Mouse (Mus musculus): ENCODE data around the gene Acbd4. TPM values are rescaled to one million over a fixed set of nuclear protein-coding genes. Genes with fewer than 3 reads are reported as not detected.

The Acbd4 gene
- polyA plus RNA-seq, 1 experiment from 2014 or later: 10.1 TPM

DNA sequence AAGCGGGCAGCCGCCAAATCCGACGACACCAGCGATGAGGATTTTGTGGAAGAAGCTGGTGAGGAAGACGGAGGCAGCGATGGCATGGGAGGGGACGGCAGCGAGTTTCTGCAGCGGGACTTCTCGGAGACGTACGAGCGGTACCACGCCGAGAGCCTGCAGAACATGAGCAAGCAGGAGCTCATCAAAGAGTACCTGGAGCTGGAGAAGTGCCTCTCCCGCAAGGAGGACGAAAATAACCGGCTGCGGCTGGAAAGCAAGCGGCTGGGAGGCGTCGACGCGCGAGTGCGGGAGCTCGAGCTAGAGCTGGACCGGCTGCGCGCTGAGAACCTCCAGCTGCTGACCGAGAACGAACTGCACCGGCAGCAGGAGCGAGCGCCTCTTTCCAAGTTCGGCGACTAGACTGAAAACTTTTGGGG, 16.1 kb downstream of the Acbd4 start:
- Histone ChIP-seq H3K27me3 (replicated peaks; ENCODE audit: low read depth, poor library complexity, severe bottlenecking) (peaks cover 18% of the 10 kb centered on the region), H3K4me3 (peak overlapping the region; percentile 76), H3K9me3 (no peaks in the 10 kb centered on the region), H3K36me3 (replicated peaks) (no peaks in the 10 kb centered on the region), H3K27ac (replicated peaks) (peak overlapping the region; percentile 96), H3K4me1 (peaks cover 42% of the 10 kb centered on the region)
- under 1% methylated on average over 38 of the region's 38 CpGs for WGBS
- peak; percentile 64 for DNase-seq (ENCODE audit: low spot score)

DNA sequence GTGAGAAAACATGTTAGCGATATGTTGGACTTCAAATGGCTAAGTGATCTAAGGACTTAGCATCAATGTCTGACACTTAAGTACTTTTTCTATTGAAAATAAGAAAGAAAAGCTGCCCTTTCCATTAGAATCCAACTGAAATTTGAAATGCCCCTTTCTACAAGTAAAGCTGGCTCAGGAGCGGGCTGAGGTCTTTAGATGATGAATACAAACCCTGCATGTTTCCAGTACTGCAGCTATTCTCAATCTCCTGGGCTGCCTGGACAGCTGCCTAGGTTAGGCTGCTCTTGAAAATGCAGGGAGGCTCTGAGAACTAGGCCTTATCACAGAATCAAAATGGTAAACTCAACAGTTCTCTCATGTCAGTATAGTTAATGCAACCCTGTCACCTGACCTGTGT, 17.4 kb downstream of the Acbd4 start:
- DNase-seq (ENCODE audit: low spot score): no peak
- H3K4me1 ChIP-seq: peaks cover 37% of the 10 kb centered on the region
- H3K9me3 ChIP-seq: no peaks in the 10 kb centered on the region
- peak overlapping the region; percentile 76; the same call in 1 of the 2 replicates for H3K4me3 ChIP-seq
- no peaks in the 10 kb centered on the region for H3K36me3 ChIP-seq (replicated peaks)
- WGBS: 87% methylated on average over 2 of the region's 2 CpGs
- no peak overlapping the region for H3K27ac ChIP-seq (replicated peaks)
- peaks cover 6% of the 10 kb centered on the region for H3K27me3 ChIP-seq (replicated peaks; ENCODE audit: low read depth, poor library complexity, severe bottlenecking)

DNA sequence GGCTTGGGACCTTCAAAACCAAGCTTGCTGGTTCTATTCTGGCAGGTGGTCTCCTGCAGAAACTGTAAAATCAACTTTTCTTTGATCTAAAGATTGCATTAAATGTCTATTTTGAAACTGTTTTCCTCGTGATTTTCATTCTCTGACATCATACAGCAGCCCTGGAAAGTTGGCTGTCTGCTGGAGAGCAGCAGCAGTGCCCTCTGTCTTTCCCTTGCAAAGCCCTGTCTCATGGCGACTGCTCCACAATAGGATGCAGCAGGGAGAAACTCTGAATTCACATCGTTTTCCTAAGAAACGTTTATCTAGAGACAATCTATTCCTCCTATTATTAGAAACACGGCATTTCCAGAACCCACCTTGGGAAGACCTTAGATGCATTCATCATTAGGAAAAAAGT, 18.1 kb downstream of the Acbd4 start:
- DNase-seq (ENCODE audit: low spot score): no peak
- WGBS: 62% methylated on average over 5 of the region's 5 CpGs

DNA sequence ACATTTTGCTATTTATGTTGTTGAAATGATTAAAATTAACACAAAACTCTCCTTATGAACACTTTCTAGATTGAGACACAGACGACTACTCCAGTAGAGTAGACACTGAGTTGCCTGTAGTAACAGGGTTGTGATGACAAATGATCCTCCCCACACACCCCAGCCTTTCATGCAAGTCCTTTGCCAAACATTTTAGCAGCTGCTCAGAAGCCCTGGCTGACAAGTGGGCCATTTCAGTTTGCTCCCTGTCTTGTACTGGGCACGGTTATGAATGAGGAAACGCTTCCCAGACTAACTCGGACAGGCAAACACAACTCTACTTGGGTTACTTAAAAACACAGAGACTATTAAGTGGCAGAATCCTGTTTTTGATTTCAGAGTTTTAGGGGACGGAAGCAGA, 18.8 kb downstream of the Acbd4 start:
- no peaks in the 10 kb centered on the region for H3K36me3 ChIP-seq (replicated peaks)
- H3K27me3 ChIP-seq (replicated peaks; ENCODE audit: low read depth, poor library complexity, severe bottlenecking): 0 out of 2 replicates have a peak, but pooled peaks cover 4% of the 10 kb centered on the region
- DNase-seq (ENCODE audit: low spot score): no peak
- H3K4me3 ChIP-seq: no peak overlapping the region
- peaks cover 28% of the 10 kb centered on the region for H3K4me1 ChIP-seq
- H3K27ac ChIP-seq (replicated peaks): no peak overlapping the region
- WGBS: 79% methylated on average over 5 of the region's 5 CpGs
- H3K9me3 ChIP-seq: no peaks in the 10 kb centered on the region

More for the DNA sequence above, 18.1 kb downstream of the Acbd4 start:
- Histone ChIP-seq H3K27me3 (replicated peaks; ENCODE audit: low read depth, poor library complexity, severe bottlenecking) (0 out of 2 replicates have a peak, but pooled peaks cover 4% of the 10 kb centered on the region), H3K4me1 (peaks cover 34% of the 10 kb centered on the region), H3K4me3 (no peak overlapping the region), H3K36me3 (replicated peaks) (no peaks in the 10 kb centered on the region), H3K27ac (replicated peaks) (no peak overlapping the region), H3K9me3 (no peaks in the 10 kb centered on the region)

DNA sequence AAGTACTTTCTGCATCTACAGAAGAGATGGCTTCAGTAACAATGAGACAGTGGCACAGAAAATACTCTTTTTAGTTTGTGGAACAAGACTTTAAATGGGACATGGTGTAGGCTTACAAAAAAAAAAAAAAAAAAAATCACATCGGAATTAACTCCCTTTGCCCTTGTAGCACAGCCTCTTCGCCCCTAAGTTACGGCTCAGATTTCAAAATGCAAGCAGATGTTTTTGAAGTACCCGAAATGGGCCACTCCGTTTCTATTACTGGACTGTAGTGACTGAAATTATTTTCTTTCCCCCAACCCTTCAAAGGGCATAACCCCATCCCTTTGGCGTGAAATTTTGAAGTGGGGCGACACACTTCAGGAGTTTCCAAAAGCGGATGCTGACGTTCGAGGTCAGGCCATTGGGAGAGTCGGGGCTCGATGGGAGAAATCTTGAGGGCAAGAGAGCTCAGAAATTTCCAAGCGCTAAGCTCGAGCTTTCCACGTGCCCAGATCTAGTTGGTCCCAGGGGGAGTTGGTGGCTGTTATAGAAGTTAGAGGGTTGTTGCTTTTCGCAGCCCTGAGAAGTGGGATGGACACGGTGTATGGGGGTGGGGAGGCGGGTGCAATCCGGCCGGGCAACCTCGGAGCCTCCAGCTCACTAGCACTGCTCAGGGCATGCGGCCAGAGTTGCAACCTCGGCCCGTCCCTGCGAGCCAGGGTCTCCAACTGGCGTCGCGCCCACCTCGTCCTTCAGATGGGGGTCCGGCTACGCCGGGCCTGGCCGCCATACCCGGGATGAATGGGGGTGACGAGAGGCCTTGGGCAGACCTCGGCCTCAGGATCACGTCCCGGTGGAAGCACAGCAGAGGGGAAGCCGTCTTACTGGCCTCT, 30.5 kb downstream of the Acbd4 start, which contains the start of gene Hexim2:
Gene Hexim2, plus strand, starts transcription at position 729 of the 875 bp plus-strand sequence.
- no peaks in the 10 kb centered on the region for H3K9me3 ChIP-seq
- H3K27me3 ChIP-seq (replicated peaks; ENCODE audit: low read depth, poor library complexity, severe bottlenecking): no peaks in the 10 kb centered on the region
- peaks cover 41% of the 10 kb centered on the region for H3K4me1 ChIP-seq
- H3K27ac ChIP-seq (replicated peaks): peak within 1 kb of the TSS; percentile 100
- peak within 1 kb of the TSS; percentile 97 for H3K4me3 ChIP-seq
- DNase-seq (ENCODE audit: low spot score): peak; percentile 73
- H3K36me3 ChIP-seq (replicated peaks): peaks cover 15% of the 10 kb centered on the region
- WGBS: under 1% methylated on average over 39 of the region's 39 CpGs

DNA sequence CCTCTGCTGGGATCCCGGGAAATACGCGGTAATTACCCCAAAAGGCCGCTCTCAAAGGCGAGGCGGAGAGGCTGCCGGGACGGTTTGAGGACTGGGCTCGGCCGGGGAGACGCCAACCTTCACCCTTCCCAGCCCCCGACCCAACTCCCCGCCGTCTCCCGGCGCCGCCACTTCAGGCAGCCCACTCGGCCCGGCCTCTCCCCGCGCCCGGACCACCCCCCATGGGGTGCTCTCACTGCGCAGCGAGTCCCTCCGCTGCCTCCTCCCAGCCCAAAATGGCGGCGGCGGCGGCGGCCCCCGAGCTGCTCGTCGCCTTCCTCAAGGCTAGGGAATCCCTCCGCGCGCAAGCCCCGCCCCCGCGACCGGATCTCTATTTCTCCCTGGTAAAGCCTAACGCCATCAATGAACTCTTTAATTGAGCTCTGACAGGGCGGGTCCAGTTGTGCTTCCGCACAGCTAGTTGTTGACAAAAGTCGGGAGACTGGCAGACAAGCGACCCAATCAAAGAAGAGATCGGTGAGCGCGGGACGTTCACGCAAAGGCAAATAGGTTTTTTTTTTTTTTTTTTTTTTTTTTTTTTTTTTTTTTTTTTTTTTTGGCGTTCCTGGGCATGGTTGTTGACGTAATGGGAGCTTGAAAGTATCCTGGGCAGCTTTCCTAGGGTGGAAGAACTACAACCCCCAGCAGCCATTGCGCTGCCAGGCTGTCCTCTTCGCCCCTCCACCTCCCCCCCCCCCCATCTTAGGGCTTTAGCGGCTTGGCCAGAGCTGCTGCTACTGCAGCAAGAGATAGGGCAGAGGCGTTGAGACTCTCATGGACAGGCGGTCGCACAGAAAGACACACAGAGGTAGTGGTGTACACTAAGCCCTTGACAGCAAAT, 31.3 kb downstream of the Acbd4 start:
- WGBS: under 1% methylated on average over 58 of the region's 58 CpGs
- H3K27ac ChIP-seq (replicated peaks): peak overlapping the region; percentile 100
- peak; percentile 100 for DNase-seq (ENCODE audit: low spot score)
- H3K27me3 ChIP-seq (replicated peaks; ENCODE audit: low read depth, poor library complexity, severe bottlenecking): no peaks in the 10 kb centered on the region
- H3K4me1 ChIP-seq: peaks cover 41% of the 10 kb centered on the region
- peak overlapping the region; percentile 97 for H3K4me3 ChIP-seq
- peaks cover 15% of the 10 kb centered on the region for H3K36me3 ChIP-seq (replicated peaks)
- H3K9me3 ChIP-seq: no peaks in the 10 kb centered on the region

DNA sequence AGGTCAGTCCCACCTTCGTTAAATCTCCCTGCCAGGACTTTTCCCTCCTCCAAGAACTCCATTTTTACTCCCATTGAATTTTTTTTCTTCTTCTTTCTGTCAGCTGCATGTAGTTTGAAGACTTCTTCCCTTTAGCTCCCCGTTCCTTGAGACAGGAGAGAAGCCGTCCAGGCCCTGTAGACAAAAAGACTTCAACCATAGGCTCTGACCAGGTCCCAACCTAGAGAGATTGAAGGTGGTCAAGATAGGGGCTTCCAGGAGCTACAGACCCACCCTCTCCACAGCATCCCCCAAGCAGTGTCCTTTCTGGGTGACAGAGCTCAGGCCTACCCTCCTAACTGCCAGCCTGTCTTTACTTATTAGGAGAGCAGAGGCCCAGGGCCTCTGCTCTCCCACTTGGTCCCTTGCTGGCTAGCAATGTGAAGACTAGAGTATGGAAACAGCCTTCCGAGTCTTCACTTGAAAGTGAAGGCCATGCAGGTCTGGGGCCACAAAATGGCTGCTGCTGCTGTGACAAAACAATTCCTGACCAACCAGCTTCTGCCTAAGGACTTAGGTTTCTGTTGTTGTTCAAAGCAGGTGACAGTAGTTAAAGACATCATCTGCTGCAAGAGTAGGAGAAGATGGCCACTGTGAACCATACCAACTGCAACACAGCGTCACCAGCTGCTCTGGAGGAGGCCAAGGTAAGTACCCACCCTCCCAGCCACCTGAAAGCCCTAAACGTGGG, 32.1 kb downstream of the Acbd4 start:
- no peaks in the 10 kb centered on the region for H3K27me3 ChIP-seq (replicated peaks; ENCODE audit: low read depth, poor library complexity, severe bottlenecking)
- peak overlapping the region; percentile 97 for H3K4me3 ChIP-seq
- H3K36me3 ChIP-seq (replicated peaks): peaks cover 22% of the 10 kb centered on the region
- no peak for DNase-seq (ENCODE audit: low spot score)
- peaks cover 41% of the 10 kb centered on the region for H3K4me1 ChIP-seq
- no peaks in the 10 kb centered on the region for H3K9me3 ChIP-seq
- WGBS: 54% methylated on average over 6 of the region's 6 CpGs
- H3K27ac ChIP-seq (replicated peaks): peak overlapping the region; percentile 86

DNA sequence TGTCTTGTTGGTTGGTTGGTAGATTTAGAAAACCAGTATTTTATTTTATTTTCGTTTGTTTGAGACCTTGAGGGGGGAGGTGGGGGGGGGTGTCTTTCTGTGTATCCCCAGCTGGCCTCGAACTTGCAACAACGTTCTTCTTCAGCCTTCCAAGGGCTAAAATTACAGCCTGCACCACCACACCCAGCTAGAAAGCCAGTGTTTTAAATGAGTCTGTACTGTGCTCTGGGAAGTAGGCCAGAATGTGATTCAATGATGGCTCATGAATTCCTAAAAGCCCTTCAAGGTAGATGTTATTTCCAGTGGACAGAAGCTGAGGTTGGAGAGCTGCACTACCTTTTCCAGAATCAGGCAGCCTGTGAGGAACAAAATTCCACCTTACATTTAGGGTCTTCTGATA, 32.7 kb downstream of the Acbd4 start:
- Histone ChIP-seq H3K4me1 (peaks cover 41% of the 10 kb centered on the region), H3K27me3 (replicated peaks; ENCODE audit: low read depth, poor library complexity, severe bottlenecking) (no peaks in the 10 kb centered on the region), H3K27ac (replicated peaks) (peak overlapping the region; percentile 86), H3K4me3 (no peak overlapping the region), H3K36me3 (replicated peaks) (peaks cover 24% of the 10 kb centered on the region), H3K9me3 (no peaks in the 10 kb centered on the region)
- no peak for DNase-seq (ENCODE audit: low spot score)
- 80% methylated on average over 3 of the region's 3 CpGs for WGBS

DNA sequence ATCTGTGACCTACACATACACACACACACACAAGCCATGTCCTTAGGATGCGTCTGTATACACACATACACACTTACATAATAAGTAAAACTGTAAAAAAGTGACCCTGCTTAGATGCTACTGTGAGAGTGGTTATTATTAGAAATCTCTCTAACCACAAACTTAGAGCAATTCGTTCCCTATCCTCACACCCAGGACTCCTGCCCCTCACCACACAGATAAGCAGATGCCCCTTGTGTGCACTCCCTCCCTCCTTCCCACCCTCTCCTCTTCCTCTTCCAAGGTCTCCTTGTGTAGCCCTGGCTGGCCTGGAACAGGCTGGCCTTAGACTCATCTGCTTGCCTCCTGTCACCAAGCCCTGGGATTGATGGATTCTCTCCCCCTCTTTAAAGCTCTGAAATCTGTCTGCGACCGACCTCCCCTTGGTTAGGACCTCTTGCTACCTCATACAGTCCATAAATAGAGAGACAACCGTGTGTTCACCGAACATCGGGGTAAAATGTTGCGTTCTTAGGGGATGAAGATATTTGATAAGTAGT, 34.6 kb downstream of the Acbd4 start:
- 92% methylated on average over 8 of the region's 8 CpGs for WGBS
- no peaks in the 10 kb centered on the region for H3K27me3 ChIP-seq (replicated peaks; ENCODE audit: low read depth, poor library complexity, severe bottlenecking)
- no peak overlapping the region for H3K4me3 ChIP-seq
- H3K9me3 ChIP-seq: no peaks in the 10 kb centered on the region
- peaks cover 36% of the 10 kb centered on the region for H3K4me1 ChIP-seq
- H3K27ac ChIP-seq (replicated peaks): no peak overlapping the region
- peaks cover 24% of the 10 kb centered on the region for H3K36me3 ChIP-seq (replicated peaks)
- DNase-seq (ENCODE audit: low spot score): no peak

DNA sequence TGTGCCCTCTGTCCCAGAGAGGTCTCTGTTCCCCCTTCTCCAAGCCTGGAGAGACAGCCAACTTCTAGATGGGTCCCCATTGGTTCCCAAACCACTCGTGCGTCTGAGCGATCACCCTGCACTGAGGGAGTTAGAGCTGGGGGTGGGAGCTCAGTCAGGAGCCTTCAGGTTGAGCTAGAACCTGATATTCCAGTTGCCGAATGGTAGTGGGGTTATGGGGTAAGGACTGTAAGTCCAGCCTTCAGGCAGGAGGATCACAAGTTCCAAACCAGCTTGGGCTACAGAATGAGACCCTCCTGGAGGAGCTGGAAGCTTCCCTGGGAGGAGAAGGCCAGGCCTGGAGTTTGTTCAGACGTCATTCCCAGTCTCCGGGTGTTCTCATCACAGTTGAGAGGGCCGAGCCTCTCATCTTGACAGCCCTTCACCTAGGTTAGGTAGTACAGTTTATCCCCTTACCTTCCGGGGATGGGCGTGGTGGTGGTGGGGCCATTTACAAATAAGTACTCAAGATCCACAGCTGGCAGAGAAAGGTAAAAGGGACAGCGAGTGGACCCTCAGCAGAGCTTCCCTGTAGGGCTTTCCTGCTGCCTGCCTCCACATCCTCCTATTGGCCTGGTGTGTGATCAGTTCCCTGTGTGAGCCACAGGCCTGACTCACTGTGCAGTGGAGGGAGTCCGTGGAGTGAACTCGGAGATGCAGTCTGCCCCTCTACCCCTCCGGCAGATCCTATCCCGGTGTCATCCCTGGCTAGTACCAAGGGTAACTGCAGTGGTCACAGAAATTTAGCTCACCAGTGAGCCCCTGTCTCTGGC, 38.7 kb downstream of the Acbd4 start:
- Histone ChIP-seq H3K27ac (replicated peaks) (peak overlapping the region; percentile 82), H3K4me1 (peaks cover 49% of the 10 kb centered on the region), H3K36me3 (replicated peaks) (peaks cover 24% of the 10 kb centered on the region), H3K4me3 (no peak overlapping the region), H3K27me3 (replicated peaks; ENCODE audit: low read depth, poor library complexity, severe bottlenecking) (no peaks in the 10 kb centered on the region), H3K9me3 (no peaks in the 10 kb centered on the region)
- WGBS: 84% methylated on average over 14 of the region's 14 CpGs
- DNase-seq (ENCODE audit: low spot score): no peak

DNA sequence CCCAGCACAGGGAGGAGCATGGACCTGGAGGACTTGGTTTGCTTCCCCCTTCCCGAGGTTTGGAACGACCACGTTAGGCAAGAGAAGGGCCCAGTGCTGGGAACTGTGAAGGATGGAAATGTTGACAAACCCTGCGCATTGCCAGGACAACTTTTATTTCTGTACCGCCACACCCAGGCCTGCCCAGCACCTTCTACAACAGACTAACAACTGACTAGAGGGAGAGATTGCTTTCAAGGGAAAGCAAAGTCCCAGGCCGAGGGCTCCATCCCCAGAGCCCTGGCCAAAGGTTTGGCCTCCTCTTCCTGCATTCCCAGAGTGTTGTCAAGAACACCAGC, 39.2 kb downstream of the Acbd4 start:
- Histone ChIP-seq H3K27ac (replicated peaks) (peak overlapping the region; percentile 82), H3K27me3 (replicated peaks; ENCODE audit: low read depth, poor library complexity, severe bottlenecking) (no peaks in the 10 kb centered on the region), H3K4me3 (no peak overlapping the region), H3K9me3 (no peaks in the 10 kb centered on the region), H3K36me3 (replicated peaks) (peaks cover 24% of the 10 kb centered on the region), H3K4me1 (peaks cover 47% of the 10 kb centered on the region)
- no peak for DNase-seq (ENCODE audit: low spot score)
- WGBS: 51% methylated on average over 6 of the region's 6 CpGs

All from embryonic facial prominence, embryonic 10.5 days (tissue).